Mouse (Mus musculus): ENCODE data around the gene Fam234b. TPM values are rescaled to one million over a fixed set of nuclear protein-coding genes. Genes with fewer than 3 reads are reported as not detected.

Gene Fam234b
- total RNA-seq, 1 experiment from 2014 or later = 26.0 TPM

GRCm38 (mm10) chr6:135177271-135177670 lies 20.5 kb upstream of the Fam234b start:
- no peak for ATAC-seq (replicated peaks; ENCODE audit: low read depth, poor library complexity, severe bottlenecking)

GRCm38 (mm10) chr6:135178599-135178998 lies 19.2 kb upstream of the Fam234b start:
- ATAC-seq (replicated peaks; ENCODE audit: low read depth, poor library complexity, severe bottlenecking) = no peak

GRCm38 (mm10) chr6:135182925-135183324 lies 14.9 kb upstream of the Fam234b start:
- ATAC-seq (replicated peaks; ENCODE audit: low read depth, poor library complexity, severe bottlenecking) = no peak

GRCm38 (mm10) chr6:135183961-135184360 lies 13.8 kb upstream of the Fam234b start:
- ATAC-seq (replicated peaks; ENCODE audit: low read depth, poor library complexity, severe bottlenecking) = peak; percentile 71

DNA sequence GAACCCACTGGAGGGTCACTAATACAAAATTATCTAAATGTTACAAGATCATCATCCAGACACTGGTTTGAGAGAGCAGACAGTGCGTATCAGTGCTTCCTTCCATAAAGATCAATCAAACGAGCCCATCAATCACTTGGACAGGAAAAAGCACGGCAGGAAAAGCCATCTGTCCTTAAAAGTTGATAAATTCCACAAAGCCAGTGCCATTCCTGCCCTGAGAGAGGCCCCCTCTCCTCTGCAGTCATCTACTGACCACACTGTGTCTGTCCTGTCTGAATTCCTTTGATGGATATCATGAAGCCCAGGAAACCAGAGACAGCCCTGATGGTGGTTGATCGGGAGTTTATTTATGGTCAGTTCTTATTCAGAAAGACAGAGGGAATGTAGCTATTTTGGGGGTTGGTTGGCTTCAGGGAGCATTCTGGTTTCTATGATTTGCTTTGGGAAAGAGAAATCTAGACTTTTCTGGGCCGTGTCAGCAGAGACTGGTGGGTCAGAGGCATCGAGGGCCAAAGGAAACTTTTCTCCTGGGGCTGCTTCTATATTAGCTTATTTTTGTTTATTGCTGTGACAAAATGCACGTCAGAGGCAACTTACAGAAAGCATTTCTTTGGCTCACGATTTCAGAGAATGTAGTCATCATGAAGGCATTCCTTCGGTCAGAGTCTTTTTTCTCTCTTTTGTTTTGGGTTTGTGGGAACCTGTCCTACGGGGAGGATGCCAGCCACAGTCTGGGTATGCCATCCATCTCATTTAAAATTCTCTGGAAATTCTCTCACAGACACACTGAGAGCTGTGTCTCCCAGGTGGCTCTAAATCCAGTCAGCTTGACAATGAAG lies 10.5 kb upstream of the Fam234b start:
- no peak for ATAC-seq (replicated peaks; ENCODE audit: low read depth, poor library complexity, severe bottlenecking)

GRCm38 (mm10) chr6:135188629-135189028 lies 9.1 kb upstream of the Fam234b start:
- ATAC-seq (replicated peaks; ENCODE audit: low read depth, poor library complexity, severe bottlenecking) = peak; percentile 68

GRCm38 (mm10) chr6:135190122-135190521 lies 7.7 kb upstream of the Fam234b start:
- ATAC-seq (replicated peaks; ENCODE audit: low read depth, poor library complexity, severe bottlenecking) = no peak

GRCm38 (mm10) chr6:135191906-135192305 lies 5.9 kb upstream of the Fam234b start:
- ATAC-seq (replicated peaks; ENCODE audit: low read depth, poor library complexity, severe bottlenecking) = peak; percentile 29

GRCm38 (mm10) chr6:135192993-135193392 lies 4.8 kb upstream of the Fam234b start:
- no peak for ATAC-seq (replicated peaks; ENCODE audit: low read depth, poor library complexity, severe bottlenecking)

DNA sequence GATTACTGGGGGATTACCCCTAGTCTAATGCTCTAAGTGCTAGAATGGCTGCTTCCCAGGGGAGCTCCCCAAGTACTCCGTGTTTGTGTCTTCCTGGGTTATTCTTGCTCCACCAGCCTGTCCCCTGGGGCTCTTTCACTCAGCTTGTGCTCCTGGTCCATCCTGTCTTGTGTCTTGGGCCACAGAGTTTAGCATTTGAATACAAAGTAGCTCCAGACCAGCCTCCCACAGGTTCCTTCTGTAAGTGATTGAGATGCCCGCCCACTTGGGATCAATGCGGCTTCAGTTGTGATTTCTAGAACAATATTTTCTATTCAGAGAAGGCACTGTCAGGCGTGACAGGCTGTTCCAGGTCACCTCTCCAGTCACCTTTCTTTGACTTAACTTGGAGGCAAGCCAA lies 4.0 kb upstream of the Fam234b start:
- ATAC-seq (replicated peaks; ENCODE audit: low read depth, poor library complexity, severe bottlenecking) = no peak

DNA sequence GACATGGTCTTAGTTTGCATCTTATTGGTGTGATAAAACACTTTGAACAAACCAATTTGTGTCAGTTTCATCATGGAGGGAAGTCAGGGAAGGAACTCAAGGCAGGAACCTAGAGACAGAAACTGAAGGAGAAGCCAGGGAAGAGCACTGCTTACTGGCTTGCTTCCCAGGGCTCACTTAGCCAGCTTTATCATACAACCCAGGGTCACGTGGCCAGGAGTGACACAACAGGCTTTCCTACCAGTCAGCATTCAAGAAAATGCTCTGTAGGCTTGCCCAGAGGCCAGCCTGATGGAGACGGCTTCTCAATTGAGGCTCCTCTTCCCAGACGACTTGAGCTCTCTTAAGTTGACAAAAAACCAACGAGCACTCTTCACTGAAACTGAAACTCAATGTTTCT lies 2.9 kb upstream of the Fam234b start:
- no peak for ATAC-seq (replicated peaks; ENCODE audit: low read depth, poor library complexity, severe bottlenecking)

DNA sequence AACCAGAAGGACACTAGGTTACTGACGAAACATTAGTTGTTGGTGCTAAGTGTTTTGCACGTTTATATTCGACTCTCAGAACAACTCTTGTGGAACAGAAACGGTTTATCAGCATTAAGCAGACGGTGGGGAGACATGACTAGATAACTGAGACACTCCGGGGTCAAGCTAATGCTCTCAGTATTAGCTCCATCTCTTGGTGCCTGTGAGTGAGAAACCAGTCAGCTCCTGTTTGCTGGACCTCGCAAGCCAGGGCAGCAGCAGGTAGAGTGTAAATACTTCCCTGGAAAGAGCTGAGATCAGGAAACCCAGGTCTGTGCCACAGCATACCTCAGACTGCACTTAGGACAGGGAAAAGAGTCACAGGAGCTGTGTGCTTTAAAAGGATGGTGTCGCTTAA lies 1.1 kb upstream of the Fam234b start:
- peak; percentile 33 for ATAC-seq (replicated peaks; ENCODE audit: low read depth, poor library complexity, severe bottlenecking)

- no peak for ATAC-seq (replicated peaks; ENCODE audit: low read depth, poor library complexity, severe bottlenecking)
Observed at GRCm38 (mm10) chr6:135197446-135197845, 331 bp upstream of the Fam234b start.

DNA sequence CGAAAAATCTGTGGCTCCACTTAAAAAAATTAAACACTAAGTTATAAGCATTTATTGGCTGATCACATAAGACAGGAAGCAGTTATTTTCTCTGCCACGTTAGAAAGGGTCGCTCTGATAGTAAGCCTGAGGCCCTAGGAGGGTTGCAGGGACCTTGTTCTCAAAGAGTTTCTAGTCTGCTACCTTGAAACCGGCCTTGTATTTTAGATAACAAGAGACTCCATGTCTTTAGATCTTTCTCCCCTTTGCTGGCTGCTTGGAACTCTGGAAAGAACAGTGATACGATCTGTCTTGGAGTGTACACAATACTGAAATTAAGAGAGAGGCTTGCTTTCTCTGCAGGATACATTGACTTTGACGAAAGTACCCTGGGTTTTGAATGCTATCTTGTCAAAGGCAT lies 949 bp downstream of the Fam234b start:
- ATAC-seq (replicated peaks; ENCODE audit: low read depth, poor library complexity, severe bottlenecking) = no peak

DNA sequence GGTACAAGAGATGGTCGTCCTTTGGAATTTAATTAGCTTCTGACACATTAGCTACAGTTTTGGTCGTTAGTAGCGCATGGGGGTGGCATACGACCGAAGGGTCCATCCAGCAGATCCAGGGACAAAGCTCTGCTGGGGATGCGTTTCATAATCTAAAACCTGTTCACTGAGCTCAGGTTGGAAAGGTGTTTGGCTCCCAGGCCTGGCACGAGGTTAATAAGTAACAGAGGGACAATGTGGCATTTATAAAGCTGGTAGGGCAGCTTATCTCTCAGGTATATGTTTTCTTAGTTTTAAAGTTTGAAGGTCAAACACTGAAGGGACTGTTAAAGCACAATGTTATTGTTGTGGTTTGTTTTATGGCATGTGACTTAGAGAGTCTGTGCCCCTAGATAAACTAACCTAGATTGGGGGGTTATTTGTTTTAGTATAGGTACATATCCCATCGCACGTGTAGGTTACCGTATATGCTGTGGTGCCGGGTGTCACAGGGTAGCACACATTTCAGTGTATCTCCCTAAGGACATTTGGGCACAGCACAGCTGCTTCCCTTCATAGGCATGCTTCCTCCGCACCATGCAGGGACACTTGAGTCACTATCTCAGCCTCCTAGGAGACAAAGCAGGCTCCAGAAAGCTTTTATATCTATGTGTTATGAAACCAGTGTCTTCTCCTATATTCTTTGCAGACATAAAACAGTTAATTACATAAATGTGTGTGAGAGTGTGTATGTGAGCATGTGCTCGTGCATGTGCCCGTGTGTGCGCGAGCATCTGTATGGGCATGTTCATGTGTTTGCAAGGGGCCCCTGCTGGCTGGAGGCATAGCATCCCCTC lies 2.6 kb downstream of the Fam234b start:
- ATAC-seq (replicated peaks; ENCODE audit: low read depth, poor library complexity, severe bottlenecking) = no peak

DNA sequence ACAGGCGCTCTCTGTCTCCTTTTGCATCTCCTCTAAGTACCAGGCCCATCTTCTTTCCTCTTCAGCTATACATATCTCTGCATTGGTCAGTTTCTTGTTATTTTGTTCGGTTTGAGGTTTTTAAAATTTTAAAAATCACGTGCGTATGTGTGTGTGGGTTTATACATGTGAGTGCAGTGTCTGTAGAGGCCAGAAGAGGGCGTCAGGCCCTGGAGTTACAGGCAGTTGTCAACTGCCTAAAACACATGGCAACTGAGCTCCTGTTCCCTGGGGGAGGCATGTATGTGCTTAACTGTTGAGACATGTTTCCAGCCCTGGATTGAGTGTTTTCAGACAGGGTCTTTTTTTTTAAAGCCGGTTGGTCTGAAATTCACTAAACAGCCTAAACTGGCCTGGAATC lies 4.9 kb downstream of the Fam234b start:
- no peak for ATAC-seq (replicated peaks; ENCODE audit: low read depth, poor library complexity, severe bottlenecking)

DNA sequence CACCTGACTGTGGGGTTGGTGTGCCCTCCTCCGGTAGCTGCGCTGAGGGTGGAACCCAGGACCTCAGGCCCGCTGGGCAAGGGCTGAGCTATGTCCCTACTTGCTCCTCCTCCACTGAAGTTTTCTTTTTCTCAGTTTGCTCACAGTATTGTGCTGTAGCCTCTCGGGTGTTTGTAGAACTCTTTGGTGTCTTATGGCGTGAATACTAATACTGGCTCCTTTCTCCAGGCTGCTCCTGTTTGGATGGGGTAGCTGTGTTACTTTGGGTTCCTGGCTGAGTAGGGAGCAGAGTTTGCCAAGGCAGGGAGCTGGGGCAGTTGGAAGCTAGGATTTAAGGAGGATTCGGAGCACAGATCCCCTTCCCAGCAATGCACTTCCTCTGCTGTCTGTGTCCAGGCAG lies 6.0 kb downstream of the Fam234b start:
- no peak for ATAC-seq (replicated peaks; ENCODE audit: low read depth, poor library complexity, severe bottlenecking)

DNA sequence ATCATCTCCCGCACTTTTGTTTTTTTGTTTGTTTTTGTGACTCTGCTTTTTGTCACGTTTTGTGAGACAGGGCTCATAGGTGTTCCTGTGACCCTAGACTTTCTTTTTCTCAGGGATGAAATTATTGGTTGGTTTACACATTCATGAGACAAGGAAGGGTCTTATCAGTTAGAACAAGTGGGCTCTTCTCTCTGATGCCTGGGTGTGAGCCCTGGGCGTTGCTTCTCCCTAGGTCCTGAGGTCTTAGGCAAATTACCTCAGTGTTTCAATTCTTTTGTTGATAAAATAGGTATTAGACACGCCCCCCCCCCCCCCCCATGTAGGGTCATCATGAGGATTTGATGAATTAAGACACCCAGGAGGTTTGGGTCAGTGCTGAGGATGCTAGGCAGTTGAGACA lies 7.1 kb downstream of the Fam234b start:
- ATAC-seq (replicated peaks; ENCODE audit: low read depth, poor library complexity, severe bottlenecking) = no peak

- no peak for ATAC-seq (replicated peaks; ENCODE audit: low read depth, poor library complexity, severe bottlenecking)
Observed at GRCm38 (mm10) chr6:135205802-135206201, 8.0 kb downstream of the Fam234b start.

- ATAC-seq (replicated peaks; ENCODE audit: low read depth, poor library complexity, severe bottlenecking) = no peak
Observed at GRCm38 (mm10) chr6:135206909-135207308, 9.1 kb downstream of the Fam234b start.

- ATAC-seq (replicated peaks; ENCODE audit: low read depth, poor library complexity, severe bottlenecking) = no peak
Observed at GRCm38 (mm10) chr6:135211169-135211568, 13.4 kb downstream of the Fam234b start.

All from common myeloid progenitor, adult 5-6 weeks (primary cell).